Mouse (Mus musculus) MN1 (cell line): ENCODE data around the gene Pfkfb1.

Source experiments
- DNase-seq: peaks from one replicate; pipeline ENCODE4 v3.0.0-alpha.2; 2016; ENCODE audit warnings: low spot score

Gene Pfkfb1

GRCm38 (mm10) chrX:150588023-150588764 lies at the start of gene Pfkfb1:
Gene Pfkfb1 (plus strand): TSS chrX:150588229.
- DNase-seq, result peak; percentile 84

GRCm38 (mm10) chrX:150540111-150540510 lies 47.9 kb upstream of the Pfkfb1 start:
- DNase-seq, result no peak

GRCm38 (mm10) chrX:150541684-150542083 lies 46.3 kb upstream of the Pfkfb1 start:
- no peak for DNase-seq

GRCm38 (mm10) chrX:150547239-150547638 lies 40.8 kb upstream of the Pfkfb1 start, which contains the start of gene Alas2:
Gene Alas2 (plus strand): TSS chrX:150547375.
- no peak for DNase-seq

GRCm38 (mm10) chrX:150549639-150550038 lies 38.4 kb upstream of the Pfkfb1 start:
- no peak for DNase-seq

GRCm38 (mm10) chrX:150551986-150552385 lies 36.0 kb upstream of the Pfkfb1 start:
- DNase-seq, result no peak

- DNase-seq, result no peak
Measured at GRCm38 (mm10) chrX:150554032-150554431, 34.0 kb upstream of the Pfkfb1 start.

- no peak for DNase-seq
Measured at GRCm38 (mm10) chrX:150564644-150565357, 23.2 kb upstream of the Pfkfb1 start.

GRCm38 (mm10) chrX:150581921-150582320 lies 6.1 kb upstream of the Pfkfb1 start:
- DNase-seq, result no peak

- no peak for DNase-seq
Measured at GRCm38 (mm10) chrX:150585116-150585515, 2.9 kb upstream of the Pfkfb1 start.

GRCm38 (mm10) chrX:150589696-150590095 lies 1.7 kb downstream of the Pfkfb1 start, which contains the start of gene Apex2:
Gene Apex2 (minus strand): TSS chrX:150589868.
- no peak for DNase-seq

GRCm38 (mm10) chrX:150593266-150594035 lies 5.4 kb downstream of the Pfkfb1 start:
- peak; percentile 31 for DNase-seq

- no peak for DNase-seq
Measured at GRCm38 (mm10) chrX:150594176-150594575, 6.1 kb downstream of the Pfkfb1 start.

GRCm38 (mm10) chrX:150595016-150595760 lies 7.2 kb downstream of the Pfkfb1 start:
- DNase-seq, result no peak

- no peak for DNase-seq
Measured at GRCm38 (mm10) chrX:150598882-150599281, 10.9 kb downstream of the Pfkfb1 start.

GRCm38 (mm10) chrX:150636421-150636820 lies 48.4 kb downstream of the Pfkfb1 start:
- no peak for DNase-seq

- no peak for DNase-seq
Measured at GRCm38 (mm10) chrX:150656122-150656907, 68.3 kb downstream of the Pfkfb1 start.

- DNase-seq, result peak; percentile 65
Measured at GRCm38 (mm10) chrX:150656908-150657796, 69.1 kb downstream of the Pfkfb1 start, which contains the start of gene Tro. Gene Tro (minus strand): TSS chrX:150657583.

GRCm38 (mm10) chrX:150657797-150658118 lies 69.7 kb downstream of the Pfkfb1 start:
- DNase-seq, result peak; percentile 8

- DNase-seq, result no peak
Measured at GRCm38 (mm10) chrX:150662809-150663208, 74.8 kb downstream of the Pfkfb1 start.
